Mouse (Mus musculus) neural tube, embryonic 12.5 days (tissue): ENCODE results near the gene Csgalnact2. TPM values are rescaled to one million over a fixed set of nuclear protein-coding genes. Genes with fewer than 3 reads are reported as not detected.

Experiments used
- ATAC-seq: fragments of 200-750 bp; cut with Nextera tagmentation; 2 replicates; pipeline ENCODE4 v1.8.0; 2017; ENCODE audit warnings: low read depth, mild to moderate bottlenecking, moderate TSS enrichment, moderate library complexity; ENCODE audit not compliant: low FRiP score
- H3K27ac ChIP-seq: fragments of 300-500 bp; sonication (generic); 2 replicates; pipeline ENCODE4 v1.5.1; 2016
- H3K27me3 ChIP-seq: fragments of 300-500 bp; sonication (generic); replicated peaks from 2 replicates; pipeline ENCODE4 v1.6.1; 2016; ENCODE audit warnings: mild to moderate bottlenecking
- H3K36me3 ChIP-seq: fragments of 300-500 bp; sonication (generic); 2 replicates; pipeline ENCODE4 v1.6.1; 2016; ENCODE audit warnings: mild to moderate bottlenecking
- H3K4me1 ChIP-seq: fragments of 300-500 bp; sonication (generic); 2 replicates; pipeline ENCODE4 v1.6.1; 2016
- H3K4me2 ChIP-seq: fragments of 300-500 bp; sonication (generic); replicated peaks from 2 replicates; pipeline ENCODE4 v1.6.1; 2016; ENCODE audit warnings: mild to moderate bottlenecking
- H3K4me3 ChIP-seq: fragments of 300-500 bp; sonication (generic); 2 replicates; pipeline ENCODE4 v1.5.1; 2016
- H3K9ac ChIP-seq: fragments of 300-500 bp; sonication (generic); 2 replicates; pipeline ENCODE4 v1.6.1; 2016; ENCODE audit warnings: mild to moderate bottlenecking
- H3K9me3 ChIP-seq: fragments of 300-500 bp; sonication (generic); 2 replicates; pipeline ENCODE4 v1.6.1; 2016; ENCODE audit warnings: mild to moderate bottlenecking
- WGBS: fragments of 180-500 bp; shearing (Covaris S2); methylation state at CpG from one replicate; pipeline ENCODE4 v1.1.7; 2016; 5-methylcytosine and 5-hydroxymethylcytosine counted together
- polyA plus RNA-seq: library from polyadenylated mRNA; unstranded; fragments of >200 nt; fragmentation: Nextera tagmentation; extraction: Ambion mirVana; gene quantifications from 2 replicates; pipeline ENCODE4 v1.2.1, GENCODE M21; 2016

Csgalnact2 gene
- polyA plus RNA-seq, 1 experiment from 2014 or later: 8.8 TPM

DNA sequence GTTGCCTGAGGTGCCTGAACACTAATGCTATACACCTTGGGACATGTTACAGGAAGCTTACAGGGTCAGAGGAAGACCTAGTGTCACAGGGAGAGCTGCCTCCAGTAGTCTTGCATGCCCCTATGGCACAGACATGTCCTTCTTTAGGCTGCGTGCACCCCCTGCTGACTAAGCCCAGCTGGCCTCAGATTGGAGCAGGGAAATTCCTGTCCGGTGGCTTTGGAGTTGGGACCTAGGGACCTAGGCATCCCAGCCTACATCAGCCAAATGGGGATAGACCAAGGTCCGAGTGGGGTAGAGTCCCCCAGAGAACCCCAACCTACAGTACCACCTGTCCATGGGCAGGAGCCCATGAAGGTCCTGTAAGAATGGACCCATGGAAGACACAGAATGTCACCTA, 56.6 kb downstream of the Csgalnact2 start:
- 78% methylated on average over 3 of the region's 3 CpGs for WGBS

DNA sequence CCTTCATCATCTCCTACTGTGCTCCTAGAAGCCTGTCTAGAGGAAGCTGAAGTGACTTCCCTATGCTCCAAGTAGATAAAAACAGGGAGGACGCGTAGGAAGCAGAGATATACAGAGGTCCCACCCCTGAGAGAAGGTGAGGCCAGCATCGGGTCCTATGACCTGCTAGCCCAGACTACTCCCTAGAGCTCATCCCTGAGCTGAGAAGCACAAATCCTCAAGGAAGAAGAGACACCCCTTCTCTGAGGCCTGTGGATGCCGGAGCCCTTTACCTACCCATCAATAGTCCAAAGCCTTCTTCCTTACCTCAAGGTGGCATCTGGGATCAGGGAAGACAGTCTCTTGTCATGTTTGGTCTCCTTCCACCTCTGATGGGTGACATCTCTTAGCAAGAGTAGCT, 58.2 kb downstream of the Csgalnact2 start:
- H3K4me1 ChIP-seq: no peaks in the 10 kb centered on the region
- no peak overlapping the region for H3K4me3 ChIP-seq
- H3K36me3 ChIP-seq: no peaks in the 10 kb centered on the region
- ATAC-seq: no peak
- H3K9me3 ChIP-seq: no peaks in the 10 kb centered on the region
- no peak overlapping the region for H3K9ac ChIP-seq
- no peaks in the 10 kb centered on the region for H3K27me3 ChIP-seq
- WGBS: 95% methylated on average over 4 of the region's 4 CpGs
- no peak overlapping the region for H3K4me2 ChIP-seq
- H3K27ac ChIP-seq: no peak overlapping the region

More for the DNA sequence above, 56.6 kb downstream of the Csgalnact2 start:
- Histone ChIP-seq H3K27me3 (no peaks in the 10 kb centered on the region), H3K9ac (no peak overlapping the region), H3K27ac (no peak overlapping the region), H3K9me3 (no peaks in the 10 kb centered on the region), H3K36me3 (no peaks in the 10 kb centered on the region), H3K4me2 (no peak overlapping the region), H3K4me3 (no peak overlapping the region), H3K4me1 (no peaks in the 10 kb centered on the region)
- no peak for ATAC-seq

DNA sequence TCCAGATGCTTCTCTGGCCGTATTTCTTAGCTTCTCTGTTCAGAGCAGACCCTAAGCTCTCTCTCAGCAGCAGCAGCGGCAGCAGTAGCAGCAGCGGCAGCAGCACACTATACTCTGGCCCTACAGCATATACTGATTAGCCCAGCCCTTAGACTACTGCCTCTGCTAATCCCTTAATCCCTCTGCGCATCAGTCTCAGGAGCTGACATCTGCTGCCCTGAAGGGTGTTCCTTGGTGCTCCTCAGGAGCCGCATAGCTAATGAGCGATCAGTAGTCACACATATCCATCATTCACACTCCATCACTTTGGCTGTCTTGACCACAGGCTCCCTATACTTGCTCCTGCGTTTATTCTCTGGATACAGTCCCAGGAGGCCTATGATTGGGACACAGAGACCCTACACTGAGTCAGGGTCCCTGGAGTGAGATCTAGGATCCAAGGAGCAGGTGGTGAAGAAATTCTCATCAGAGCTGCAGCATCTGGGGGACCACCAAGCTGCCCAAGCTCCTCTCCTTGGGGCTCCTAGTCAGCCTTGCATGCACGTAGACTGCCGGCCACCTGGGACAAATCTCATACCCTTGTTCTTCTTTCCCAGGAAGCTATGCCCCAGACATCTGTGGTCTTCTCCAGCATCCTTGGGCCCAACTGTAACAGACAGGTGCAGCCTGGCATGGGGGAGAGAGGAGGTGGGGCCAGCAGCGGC, 59.0 kb downstream of the Csgalnact2 start:
- 68% methylated on average over 10 of the region's 10 CpGs for WGBS
- Histone ChIP-seq H3K36me3 (no peaks in the 10 kb centered on the region), H3K9ac (no peak overlapping the region), H3K4me2 (no peak overlapping the region), H3K27ac (no peak overlapping the region), H3K4me1 (no peaks in the 10 kb centered on the region), H3K4me3 (no peak overlapping the region), H3K9me3 (no peaks in the 10 kb centered on the region), H3K27me3 (no peaks in the 10 kb centered on the region)
- ATAC-seq: peak; percentile 58; the same call in 1 of the 2 replicates

DNA sequence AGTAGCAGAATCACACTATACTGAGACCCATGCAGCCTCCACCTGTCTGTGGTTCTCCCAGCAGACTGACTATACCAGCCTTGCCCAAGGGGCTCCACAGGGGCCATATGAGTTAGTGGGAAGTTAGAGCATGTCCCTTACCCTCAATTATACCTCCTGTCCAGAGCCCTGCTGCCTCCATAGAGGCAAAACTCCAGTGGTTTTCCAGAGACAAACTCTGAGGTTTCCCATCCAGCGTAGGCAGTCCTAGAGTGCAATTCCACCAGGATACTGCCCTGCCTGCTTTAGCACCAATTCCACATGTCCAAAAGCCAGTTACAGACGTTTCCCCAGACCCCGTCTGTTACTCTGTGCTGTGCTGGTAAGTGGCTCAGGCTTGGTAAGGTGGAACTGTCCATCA, 59.6 kb downstream of the Csgalnact2 start:
- Histone ChIP-seq H3K9ac (no peak overlapping the region), H3K36me3 (no peaks in the 10 kb centered on the region), H3K4me2 (no peak overlapping the region), H3K27me3 (no peaks in the 10 kb centered on the region), H3K27ac (no peak overlapping the region), H3K4me1 (peaks cover under 1% of the 10 kb centered on the region; the same call in 1 of the 2 replicates), H3K4me3 (no peak overlapping the region), H3K9me3 (no peaks in the 10 kb centered on the region)
- 70% methylated on average over 3 of the region's 3 CpGs for WGBS
- no peak for ATAC-seq

DNA sequence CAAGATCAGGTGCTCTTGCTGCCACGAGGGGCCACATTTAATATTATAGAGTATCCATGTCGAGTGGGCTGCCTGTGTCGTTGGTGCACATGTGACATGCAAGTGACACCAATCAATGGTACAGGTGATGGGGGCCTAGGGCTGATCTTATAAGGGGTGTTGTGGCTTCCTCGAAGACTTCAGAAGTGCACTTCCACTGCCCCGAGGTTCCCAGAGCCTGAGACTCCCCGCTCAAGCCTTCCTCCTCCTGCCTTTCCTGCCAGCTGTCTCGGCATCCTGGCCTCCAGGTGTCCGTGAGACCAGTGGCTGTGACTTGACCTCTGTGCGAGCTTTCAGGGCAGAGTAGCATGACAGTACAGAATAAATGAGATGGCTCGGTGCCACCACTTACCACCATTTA, 60.2 kb downstream of the Csgalnact2 start:
- 76% methylated on average over 10 of the region's 10 CpGs for WGBS
- ATAC-seq: no peak
- no peaks in the 10 kb centered on the region for H3K27me3 ChIP-seq

GRCm38 (mm10) chr6:118077421-118077820, 61.5 kb downstream of the Csgalnact2 start:
- H3K27me3 ChIP-seq: no peaks in the 10 kb centered on the region
- H3K4me3 ChIP-seq: no peak overlapping the region
- H3K9me3 ChIP-seq: no peaks in the 10 kb centered on the region
- no peak overlapping the region for H3K27ac ChIP-seq
- H3K36me3 ChIP-seq: no peaks in the 10 kb centered on the region
- no peak overlapping the region for H3K4me2 ChIP-seq
- 89% methylated on average over 7 of the region's 7 CpGs for WGBS
- H3K4me1 ChIP-seq: peaks cover 7% of the 10 kb centered on the region
- no peak for ATAC-seq
- no peak overlapping the region for H3K9ac ChIP-seq

More for the DNA sequence above, 60.2 kb downstream of the Csgalnact2 start:
- Histone ChIP-seq H3K27ac (no peak overlapping the region), H3K9me3 (no peaks in the 10 kb centered on the region), H3K4me1 (peaks cover 6% of the 10 kb centered on the region), H3K4me2 (no peak overlapping the region), H3K9ac (no peak overlapping the region), H3K4me3 (no peak overlapping the region), H3K36me3 (no peaks in the 10 kb centered on the region)

- H3K4me3 ChIP-seq: no peak overlapping the region
- no peak overlapping the region for H3K4me2 ChIP-seq
- 91% methylated on average over 8 of the region's 8 CpGs for WGBS
- H3K27ac ChIP-seq: no peak overlapping the region
- ATAC-seq: no peak
- peaks cover 7% of the 10 kb centered on the region for H3K4me1 ChIP-seq
- no peak overlapping the region for H3K9ac ChIP-seq
- H3K9me3 ChIP-seq: no peaks in the 10 kb centered on the region
- H3K36me3 ChIP-seq: no peaks in the 10 kb centered on the region
- no peaks in the 10 kb centered on the region for H3K27me3 ChIP-seq
Observed at GRCm38 (mm10) chr6:118076748-118077147, 62.2 kb downstream of the Csgalnact2 start.

DNA sequence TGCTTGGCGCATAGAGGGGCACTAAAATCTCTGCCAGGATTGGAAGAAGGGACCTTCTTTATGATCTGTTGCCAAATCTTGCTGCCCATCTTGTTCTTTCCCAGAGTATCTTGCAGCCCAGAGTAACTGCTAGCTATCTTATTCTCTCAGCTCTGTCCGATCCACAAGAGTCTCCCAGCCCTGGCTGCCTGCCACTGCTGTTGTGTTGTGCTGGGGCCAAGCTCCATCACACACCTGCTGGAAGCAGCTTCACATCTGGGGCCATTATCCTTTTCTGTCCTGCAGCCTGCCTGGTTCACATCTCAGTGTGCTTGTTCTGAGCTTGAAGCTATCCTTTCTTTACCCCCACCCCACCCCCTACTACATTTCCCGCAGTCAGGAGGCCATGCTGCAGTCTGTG, 62.7 kb downstream of the Csgalnact2 start:
- H3K4me1 ChIP-seq: peaks cover 7% of the 10 kb centered on the region
- H3K27ac ChIP-seq: no peak overlapping the region
- H3K9me3 ChIP-seq: no peaks in the 10 kb centered on the region
- H3K9ac ChIP-seq: no peak overlapping the region
- no peaks in the 10 kb centered on the region for H3K27me3 ChIP-seq
- H3K36me3 ChIP-seq: no peaks in the 10 kb centered on the region
- WGBS: 80% methylated on average over 3 of the region's 3 CpGs
- H3K4me2 ChIP-seq: no peak overlapping the region
- no peak for ATAC-seq
- no peak overlapping the region for H3K4me3 ChIP-seq

DNA sequence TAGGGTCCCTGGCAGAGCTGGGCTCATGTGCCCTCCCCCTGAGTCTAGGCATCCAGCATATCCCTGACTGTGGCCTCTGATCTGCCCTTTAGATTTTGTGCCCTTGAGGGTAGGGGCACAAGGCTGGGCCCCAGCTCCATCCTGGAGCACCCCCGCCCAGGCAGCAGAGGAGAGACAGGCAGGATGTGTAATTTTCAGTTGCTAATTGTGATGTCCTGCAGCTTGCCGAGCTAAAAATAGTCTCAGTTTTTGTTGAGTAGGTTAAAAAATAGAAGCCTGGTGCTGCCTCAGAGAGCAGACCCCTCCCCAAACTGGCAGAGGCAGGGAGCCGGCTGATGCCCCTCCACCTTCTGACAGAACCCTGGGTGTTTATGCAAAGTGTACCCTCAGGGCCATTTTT, 64.8 kb downstream of the Csgalnact2 start:
- no peaks in the 10 kb centered on the region for H3K27me3 ChIP-seq
- H3K9me3 ChIP-seq: no peaks in the 10 kb centered on the region
- H3K4me3 ChIP-seq: no peak overlapping the region
- H3K4me2 ChIP-seq: no peak overlapping the region
- H3K4me1 ChIP-seq: peaks cover 7% of the 10 kb centered on the region
- H3K9ac ChIP-seq: no peak overlapping the region
- H3K36me3 ChIP-seq: no peaks in the 10 kb centered on the region
- no peak for ATAC-seq
- 62% methylated on average over 3 of the region's 3 CpGs for WGBS
- no peak overlapping the region for H3K27ac ChIP-seq

DNA sequence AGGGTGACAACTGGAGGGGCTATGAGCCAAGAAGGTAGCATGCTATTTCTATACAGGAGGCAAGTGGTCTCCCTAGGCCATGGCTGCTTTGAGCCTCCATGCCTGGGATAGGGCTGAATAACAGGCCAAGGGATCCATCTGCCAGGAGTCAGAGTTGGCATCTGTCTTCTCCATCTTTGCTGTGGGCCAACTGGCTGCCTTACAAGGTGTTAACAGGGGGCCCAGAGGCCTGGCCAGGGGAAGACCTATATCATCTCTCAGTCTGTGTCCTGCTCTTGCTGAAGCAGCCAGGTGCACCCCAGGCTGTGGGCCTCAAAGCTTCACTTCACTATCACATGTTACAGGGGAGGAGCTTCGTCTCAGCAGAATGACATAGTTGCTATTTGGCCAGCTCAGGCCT, 66.8 kb downstream of the Csgalnact2 start:
- Histone ChIP-seq H3K4me3 (no peak overlapping the region), H3K4me2 (no peak overlapping the region), H3K4me1 (peaks cover 7% of the 10 kb centered on the region), H3K27ac (no peak overlapping the region), H3K9ac (no peak overlapping the region), H3K9me3 (no peaks in the 10 kb centered on the region), H3K27me3 (peaks cover 7% of the 10 kb centered on the region; the same call in 1 of the 2 replicates), H3K36me3 (no peaks in the 10 kb centered on the region)
- 79% methylated on average over 1 of the region's 1 CpGs for WGBS
- no peak for ATAC-seq

GRCm38 (mm10) chr6:118071416-118071815, 67.5 kb downstream of the Csgalnact2 start:
- no peak overlapping the region for H3K4me2 ChIP-seq
- ATAC-seq: no peak
- peaks cover 13% of the 10 kb centered on the region for H3K4me1 ChIP-seq
- no peak overlapping the region for H3K4me3 ChIP-seq
- no peak overlapping the region for H3K9ac ChIP-seq
- H3K27ac ChIP-seq: no peak overlapping the region
- H3K9me3 ChIP-seq: no peaks in the 10 kb centered on the region
- H3K27me3 ChIP-seq: peaks cover 13% of the 10 kb centered on the region
- whole genome bisulfite sequencing: 74% methylated on average over 3 of the region's 3 CpGs
- H3K36me3 ChIP-seq: no peaks in the 10 kb centered on the region

- no peak overlapping the region for H3K4me3 ChIP-seq
- peaks cover 17% of the 10 kb centered on the region for H3K27me3 ChIP-seq
- no peak overlapping the region for H3K27ac ChIP-seq
- H3K4me2 ChIP-seq: no peak overlapping the region
- WGBS: 81% methylated on average over 4 of the region's 4 CpGs
- peaks cover 18% of the 10 kb centered on the region for H3K4me1 ChIP-seq
- no peak for ATAC-seq
- H3K9ac ChIP-seq: no peak overlapping the region
- no peaks in the 10 kb centered on the region for H3K9me3 ChIP-seq
- H3K36me3 ChIP-seq: no peaks in the 10 kb centered on the region
Observed at GRCm38 (mm10) chr6:118071013-118071350, 68.0 kb downstream of the Csgalnact2 start.

- Histone ChIP-seq H3K4me3 (no peak overlapping the region), H3K36me3 (no peaks in the 10 kb centered on the region), H3K4me1 (peaks cover 23% of the 10 kb centered on the region), H3K4me2 (no peak overlapping the region), H3K27ac (no peak overlapping the region), H3K27me3 (peaks cover 18% of the 10 kb centered on the region), H3K9me3 (no peaks in the 10 kb centered on the region), H3K9ac (no peak overlapping the region)
- WGBS: 82% methylated on average over 5 of the region's 5 CpGs
- no peak for ATAC-seq
Observed at GRCm38 (mm10) chr6:118070321-118071012, 68.5 kb downstream of the Csgalnact2 start.
